Comparison of ENCODE assay signal across 21 mouse cellular contexts in genomic region chr13:80666186-80666713, GRCm38 (mm10).
DNase-seq lines count a peak whose midpoint lies in the region; ATAC-seq lines count a peak whose summit lies in the region.
"Had no signal": no experiment of that assay in that cellular context is flagged by ENCODE, and none has a peak within 500 bp of the region (broad histone marks: within the 10 kb centered on the region; RNA-seq: fewer than 3 reads in every experiment).

No protein-coding gene starts in this region.

- WGBS in hindbrain, embryonic 16.5 days: 74% methylated on average over 3 of the region's 3 CpGs
- 81% methylated on average over 3 of the region's 3 CpGs for WGBS in hindbrain, embryonic 11.5 days
- 38% methylated on average over 3 of the region's 3 CpGs for WGBS in neural tube, embryonic 11.5 days

- ATAC-seq in hindbrain, embryonic 16.5 days: peak; percentile 40; the same call in 1 of the 2 replicates
- ATAC-seq in hindbrain, embryonic 11.5 days (ENCODE audit: low FRiP score): no peak
- ATAC-seq in neural tube, embryonic 11.5 days (ENCODE audit: insufficient read depth, low FRiP score, low TSS enrichment): peak; percentile 45; the same call in 1 of the 2 replicates
- no peak for ATAC-seq in inflammation-experienced regulatory T-cells, adult 6 months
- ATAC-seq: CD4-positive, CD25-positive, alpha-beta regulatory T cell, adult 4 months; forebrain, embryonic 14.5 days; intestine, embryonic 16.5 days; midbrain, embryonic 13.5 days had no signal

- H3K4me1 ChIP-seq in hindbrain, embryonic 16.5 days (ENCODE audit: control insufficient read depth, insufficient read depth, low read depth, low read length): no peaks in the 10 kb centered on the region
- no peaks in the 10 kb centered on the region for H3K4me1 ChIP-seq in hindbrain, embryonic 11.5 days (replicated peaks; ENCODE audit: control insufficient read depth, insufficient read depth, low read length)
- no peaks in the 10 kb centered on the region for H3K4me1 ChIP-seq in neural tube, embryonic 11.5 days (ENCODE audit: control insufficient read depth, insufficient read depth, low read length)
- H3K4me1 ChIP-seq: embryonic facial prominence, embryonic 15.5 days; heart, embryonic 10.5 days; hindbrain, embryonic 15.5 days; midbrain, embryonic 13.5 days had no signal

- no peak for DNase-seq in hindbrain, embryonic 11.5 days (ENCODE audit: low spot score)
- DNase-seq in neural tube, embryonic 11.5 days (ENCODE audit: low spot score): no peak
- DNase-seq in neural tube, embryonic 10.5 days (ENCODE audit: extremely low spot score, low spot score): no peak
- peak; percentile 58 for DNase-seq in mesoderm, embryonic 11.5 days (ENCODE audit: low read depth, low spot score)
- DNase-seq in left cerebral cortex, postnatal 14 days (ENCODE audit: low spot score in 2 of 2): no peak
- DNase-seq: adrenal gland, postnatal 25 days; cerebellum, adult 8-10 months; gastrocnemius, postnatal 10 days; heart, postnatal 4 days; kidney, adult 9 months; liver; retina, postnatal 1 day had no signal

- H3K4me3 ChIP-seq in hindbrain, embryonic 16.5 days (ENCODE audit: low read length): no peak overlapping the region
- H3K4me3 ChIP-seq in hindbrain, embryonic 11.5 days (ENCODE audit: low read depth, low read length): no peak overlapping the region
- H3K4me3 ChIP-seq in neural tube, embryonic 11.5 days (ENCODE audit: low read depth, low read length): no peak overlapping the region
- H3K4me3 ChIP-seq: embryonic facial prominence, embryonic 15.5 days; heart, embryonic 10.5 days; hindbrain, embryonic 15.5 days; midbrain, embryonic 13.5 days had no signal

- intact Hi-C loops in left cerebral cortex, postnatal 14 days (cut with DNase I): loop anchor here (5.0 kb wide), 1 partner anchor 179 kb away; no protein-coding TSS in a partner anchor

- no peak overlapping the region for H3K4me2 ChIP-seq in hindbrain, embryonic 16.5 days (ENCODE audit: low read length)
- H3K4me2 ChIP-seq in hindbrain, embryonic 11.5 days (replicated peaks; ENCODE audit: low read depth, low read length): no peak overlapping the region
- H3K4me2 ChIP-seq in neural tube, embryonic 11.5 days (ENCODE audit: low read depth): no peak overlapping the region
- H3K4me2 ChIP-seq: embryonic facial prominence, embryonic 15.5 days; hindbrain, embryonic 15.5 days; midbrain, embryonic 13.5 days had no signal

- no peaks in the 10 kb centered on the region for H3K9me3 ChIP-seq in hindbrain, embryonic 16.5 days (ENCODE audit: control insufficient read depth, low read length)
- H3K9me3 ChIP-seq in hindbrain, embryonic 11.5 days (ENCODE audit: control insufficient read depth, low read length): no peaks in the 10 kb centered on the region
- H3K9me3 ChIP-seq in neural tube, embryonic 11.5 days (ENCODE audit: control insufficient read depth, low read length): no peaks in the 10 kb centered on the region
- H3K9me3 ChIP-seq: embryonic facial prominence, embryonic 15.5 days; heart, embryonic 10.5 days; hindbrain, embryonic 15.5 days; midbrain, embryonic 13.5 days had no signal

- no peaks in the 10 kb centered on the region for H3K27me3 ChIP-seq in hindbrain, embryonic 16.5 days (replicated peaks; ENCODE audit: control insufficient read depth, insufficient read depth, low read length)
- H3K27me3 ChIP-seq in hindbrain, embryonic 11.5 days (ENCODE audit: control insufficient read depth, insufficient read depth, low read length): no peaks in the 10 kb centered on the region
- H3K27me3 ChIP-seq in neural tube, embryonic 11.5 days (ENCODE audit: control insufficient read depth, insufficient read depth, low read length): no peaks in the 10 kb centered on the region
- H3K27me3 ChIP-seq: embryonic facial prominence, embryonic 15.5 days; hindbrain, embryonic 15.5 days; midbrain, embryonic 13.5 days had no signal

- no peak overlapping the region for H3K27ac ChIP-seq in hindbrain, embryonic 16.5 days (ENCODE audit: low read depth, low read length)
- no peak overlapping the region for H3K27ac ChIP-seq in hindbrain, embryonic 11.5 days (ENCODE audit: low read depth, low read length)
- H3K27ac ChIP-seq in neural tube, embryonic 11.5 days (ENCODE audit: low read depth, low read length): no peak overlapping the region
- H3K27ac ChIP-seq: embryonic facial prominence, embryonic 15.5 days; heart, embryonic 10.5 days; hindbrain, embryonic 15.5 days; midbrain, embryonic 13.5 days had no signal

- H3K36me3 ChIP-seq in hindbrain, embryonic 16.5 days (ENCODE audit: control insufficient read depth, insufficient read depth, low read length): no peaks in the 10 kb centered on the region
- H3K36me3 ChIP-seq in hindbrain, embryonic 11.5 days (ENCODE audit: control insufficient read depth, insufficient read depth, low read length): no peaks in the 10 kb centered on the region
- H3K36me3 ChIP-seq in neural tube, embryonic 11.5 days (ENCODE audit: control insufficient read depth, insufficient read depth, low read length): no peaks in the 10 kb centered on the region
- H3K36me3 ChIP-seq: embryonic facial prominence, embryonic 15.5 days; heart, embryonic 10.5 days; hindbrain, embryonic 15.5 days; midbrain, embryonic 13.5 days had no signal

- no peak overlapping the region for H3K9ac ChIP-seq in hindbrain, embryonic 16.5 days (ENCODE audit: low read depth, low read length)
- H3K9ac ChIP-seq in hindbrain, embryonic 11.5 days (ENCODE audit: low read depth, low read length): no peak overlapping the region
- H3K9ac ChIP-seq in neural tube, embryonic 11.5 days (ENCODE audit: low read length): no peak overlapping the region
- H3K9ac ChIP-seq: embryonic facial prominence, embryonic 15.5 days; hindbrain, embryonic 15.5 days; midbrain, embryonic 13.5 days had no signal

Comparison
In these comparisons a context has a peak if more than half of its experiments do, and no peak if none do; other contexts are left out.
1. ATAC-seq: peak in hindbrain, embryonic 16.5 days (single experiment) and neural tube, embryonic 11.5 days (single experiment); none in hindbrain, embryonic 11.5 days (single experiment) and inflammation-experienced regulatory T-cells, adult 6 months (single experiment).